Mouse (Mus musculus): ENCODE measurements around the gene Gm10382. TPM values are rescaled to one million over a fixed set of nuclear protein-coding genes. Genes with fewer than 3 reads are reported as not detected.
"Not testable (repeated sequence)": the region's sequence is repeated elsewhere in the genome, so short reads cannot be mapped to it uniquely, and the experiment has no call there.

Gm10382 gene
- total and polyA plus RNA-seq, 3 experiments = 0.65 to 0.96 TPM; not detected in 1

DNA sequence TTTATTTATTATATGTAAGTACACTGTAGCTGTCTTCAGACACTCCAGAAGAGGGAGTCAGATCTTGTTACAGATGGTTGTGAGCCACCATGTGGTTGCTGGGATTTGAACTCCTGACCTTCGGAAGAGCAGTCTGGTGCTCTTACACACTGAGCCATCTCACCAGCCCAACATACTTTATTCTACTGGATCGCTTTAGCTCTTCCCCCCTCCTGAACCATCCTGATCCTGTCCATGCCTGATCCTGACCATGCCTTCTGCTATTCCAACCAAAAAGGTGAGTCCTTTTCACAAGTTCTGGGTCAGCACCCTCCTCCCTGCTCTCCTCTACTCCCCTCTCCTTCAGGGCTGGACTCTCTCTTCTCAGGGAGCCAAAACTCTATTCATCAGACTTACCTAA lies 43.2 kb downstream of the Gm10382 start:
- H3K27ac ChIP-seq (ENCODE audit: control insufficient read depth, low read depth, low read length); DNase-seq (ENCODE audit: low read depth, low spot score): not testable (repeated sequence)

DNA sequence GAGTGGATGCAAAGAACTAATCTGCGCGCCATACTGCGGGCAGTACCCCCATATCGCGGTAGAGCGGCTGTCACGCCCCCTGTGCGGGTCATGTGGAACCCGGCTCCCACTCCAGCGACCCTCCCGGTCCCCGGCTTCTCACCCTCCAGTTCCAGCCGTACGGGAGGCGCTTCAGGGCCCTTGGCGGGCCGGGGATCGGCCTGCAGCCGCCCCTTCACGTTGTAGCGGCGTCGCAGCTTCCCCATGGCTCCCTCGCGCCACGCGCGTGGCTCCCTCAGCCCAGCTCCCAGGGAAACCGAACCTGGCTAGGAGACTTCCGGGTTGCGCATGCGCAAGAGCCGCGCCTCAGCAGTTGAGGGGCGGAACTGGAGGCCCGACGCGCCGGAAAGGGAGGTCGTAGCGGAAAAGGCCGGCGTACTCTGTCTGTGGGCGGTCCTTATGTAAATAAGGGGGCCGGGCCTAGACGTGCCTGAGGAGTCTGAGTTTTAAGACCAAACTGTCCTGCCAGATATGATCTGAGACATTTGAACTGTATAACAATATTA lies 44.7 kb downstream of the Gm10382 start, which contains the start of gene Dhx37:
Gene Dhx37 (minus strand): TSS at position 329 of the 545 bp plus-strand sequence.
- Histone ChIP-seq H3K36me3 (ENCODE audit: control insufficient read depth in 1 of 2, insufficient read depth in 2 of 2, low read length in 2 of 2) (peaks cover 7 to 9% of the 10 kb centered on the region in 2 experiments), H3K27me3 (ENCODE audit: control insufficient read depth in 1 of 2, insufficient read depth in 2 of 2, low read length in 2 of 2) (no peaks in the 10 kb centered on the region), H3K9me3 (replicated peaks; ENCODE audit: insufficient read depth, low read length) (no peaks in the 10 kb centered on the region), H3K79me2 (ENCODE audit: control insufficient read depth, insufficient read depth, low read length, poor library complexity) (peaks cover 16% of the 10 kb centered on the region), H3K27ac (ENCODE audit: control insufficient read depth, low read depth, low read length) (peak within 1 kb of the TSS; percentile 69), H3K9ac (ENCODE audit: control insufficient read depth, low read depth, low read length, poor library complexity, severe bottlenecking) (peak within 1 kb of the TSS; percentile 90), H3K4me3 (ENCODE audit: control insufficient read depth in 1 of 2, insufficient read depth in 1 of 2, low read depth in 2 of 2, low read length in 2 of 2) (peak within 1 kb of the TSS; percentile 71 to 99), H3K4me1 (ENCODE audit: control insufficient read depth in 1 of 2, insufficient read depth in 2 of 2, low read length in 2 of 2) (peaks cover 0 to 7% of the 10 kb centered on the region in 2 experiments; a peak in 3 of 4 replicates)
- peak; percentile 98 for DNase-seq (ENCODE audit: low read depth, low spot score)
- TF ChIP-seq MYC (IDR thresholded peaks at IDR 0.05; ENCODE audit: low read depth, low read length) = peak; percentile 93
- TF ChIP-seq NRF1 (IDR thresholded peaks at IDR 0.05; ENCODE audit: insufficient read depth, low read depth, low read length, poor library complexity, severe bottlenecking) = peak; percentile 100
- TF ChIP-seq ZNF384 (IDR thresholded peaks at IDR 0.05; ENCODE audit: low read depth, low read length) = no peak
- peak; percentile 46 for TF ChIP-seq USF1 (IDR thresholded peaks at IDR 0.05; ENCODE audit: low read depth, low read length)
- TF ChIP-seq MAFK (IDR thresholded peaks at IDR 0.05; ENCODE audit: borderline replicate concordance, low read depth, low read length) = no peak
- no peak for TF ChIP-seq UBTF (IDR thresholded peaks at IDR 0.05; ENCODE audit: borderline replicate concordance, insufficient read depth, low read depth, low read length)
- TF ChIP-seq POLR2AphosphoS2 (IDR thresholded peaks at IDR 0.05; ENCODE audit: low read length) = peak; percentile 90
- TF ChIP-seq BHLHE40 (IDR thresholded peaks at IDR 0.05; ENCODE audit: borderline replicate concordance, low read depth, low read length) = no peak
- TF ChIP-seq TCF12 (IDR thresholded peaks at IDR 0.05; ENCODE audit: low read depth, low read length) = peak; percentile 44; the same call in 1 of the 2 replicates
- TF ChIP-seq MAZ (IDR thresholded peaks at IDR 0.05; ENCODE audit: low read depth, low read length) = 0 out of 2 replicates have a peak, but pooled peaks have one; percentile 30
- peak; percentile 94 to 97 for TF ChIP-seq POLR2A (IDR thresholded peaks at IDR 0.05; ENCODE audit: control insufficient read depth in 1 of 2, insufficient read depth in 1 of 2, low read depth in 1 of 2, low read length in 2 of 2, poor library complexity in 1 of 2)
- TF ChIP-seq ETS1 (IDR thresholded peaks at IDR 0.05; ENCODE audit: low read depth, low read length) = no peak; the same call in 1 of the 2 replicates
- peak; percentile 92 for TF ChIP-seq SIN3A (IDR thresholded peaks at IDR 0.05; ENCODE audit: low read length)
- TF ChIP-seq NELFE (IDR thresholded peaks at IDR 0.05; ENCODE audit: low read depth, low read length) = peak; percentile 98
- TF ChIP-seq TBP (IDR thresholded peaks at IDR 0.05; ENCODE audit: low read depth, low read length) = peak; percentile 30; the same call in 1 of the 2 replicates
- TF ChIP-seq ZC3H11A (IDR thresholded peaks at IDR 0.05; ENCODE audit: low read depth, low read length) = no peak
- TF ChIP-seq MAX (IDR thresholded peaks at IDR 0.05; ENCODE audit: low read length) = peak; percentile 93
- peak; percentile 84; the same call in 1 of the 2 replicates for TF ChIP-seq ZMIZ1 (IDR thresholded peaks at IDR 0.05; ENCODE audit: low read depth, low read length)
- TF ChIP-seq MXI1 (IDR thresholded peaks at IDR 0.05; ENCODE audit: low read depth, low read length) = peak; percentile 98
- TF ChIP-seq HCFC1 (IDR thresholded peaks at IDR 0.05; ENCODE audit: low read depth, low read length) = peak; percentile 84
- no peak for TF ChIP-seq MYB (IDR thresholded peaks at IDR 0.05; ENCODE audit: low read depth, low read length)
- TF ChIP-seq ELF1 (IDR thresholded peaks at IDR 0.05; ENCODE audit: low read depth, low read length) = peak; percentile 88
- no peak for TF ChIP-seq USF2 (IDR thresholded peaks at IDR 0.05; ENCODE audit: borderline replicate concordance in 1 of 2, insufficient read depth in 1 of 2, low read depth in 1 of 2, low read length in 2 of 2)
- no peak for TF ChIP-seq TAL1 (IDR thresholded peaks at IDR 0.05; ENCODE audit: low read length)

More for the DNA sequence above, 43.2 kb downstream of the Gm10382 start:
- not testable (repeated sequence) for H3K4me1 ChIP-seq (ENCODE audit: control insufficient read depth in 1 of 2, insufficient read depth in 2 of 2, low read length in 2 of 2); H3K27me3 ChIP-seq (ENCODE audit: control insufficient read depth in 1 of 2, insufficient read depth in 2 of 2, low read length in 2 of 2); H3K9ac ChIP-seq (ENCODE audit: control insufficient read depth, low read depth, low read length, poor library complexity, severe bottlenecking); H3K9me3 ChIP-seq (replicated peaks; ENCODE audit: insufficient read depth, low read length); H3K4me3 ChIP-seq (ENCODE audit: control insufficient read depth in 1 of 2, insufficient read depth in 1 of 2, low read depth in 2 of 2, low read length in 2 of 2); H3K36me3 ChIP-seq (ENCODE audit: control insufficient read depth in 1 of 2, insufficient read depth in 2 of 2, low read length in 2 of 2)
- peak; percentile 93 for TF ChIP-seq TBP (IDR thresholded peaks at IDR 0.05; ENCODE audit: low read depth, low read length)
- peaks cover 16% of the 10 kb centered on the region for H3K79me2 ChIP-seq (ENCODE audit: control insufficient read depth, insufficient read depth, low read length, poor library complexity)

Measured in MEL (cell line).